Mouse (Mus musculus): Measurements from ENCODE around the gene Mlycd.

DNA sequence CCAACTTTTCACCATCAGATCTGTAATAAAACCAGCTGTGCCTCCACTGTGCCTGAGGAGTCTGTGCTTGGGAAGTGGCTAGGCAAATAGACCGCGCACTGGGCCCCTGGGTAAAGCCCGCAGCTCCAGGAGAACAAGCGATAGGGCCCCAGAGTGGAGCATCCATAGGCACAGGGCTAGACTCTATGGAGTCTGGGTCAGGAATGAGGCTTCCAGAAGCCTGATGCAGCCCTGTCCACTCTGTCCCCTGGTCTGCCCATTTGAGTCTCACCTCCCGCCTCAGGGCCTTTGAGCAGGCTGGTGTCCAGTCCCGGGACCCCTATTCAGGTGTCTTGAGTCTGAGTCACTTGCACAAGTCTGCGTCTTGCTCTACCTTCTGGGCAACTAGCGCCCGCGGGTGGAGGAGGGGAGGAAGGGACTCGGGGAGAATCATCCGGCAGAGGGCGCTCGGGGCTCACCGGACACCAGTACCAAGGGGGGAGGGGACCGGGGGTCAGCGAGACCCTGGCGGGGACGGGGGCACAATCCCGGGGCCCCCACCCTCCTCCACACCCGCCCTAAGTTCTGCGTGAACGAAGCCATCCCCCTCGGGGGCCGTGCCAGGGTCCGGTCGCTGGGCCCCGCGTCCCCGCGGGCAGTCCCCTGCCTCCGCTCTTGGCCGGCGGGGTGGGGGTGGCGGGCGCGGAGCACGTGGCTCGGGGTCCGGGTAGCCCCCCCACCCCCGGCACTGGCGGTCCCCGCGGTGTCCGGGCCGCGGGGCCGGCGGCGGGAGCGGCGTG is 51.7 kb downstream of the Mlycd start, which contains the start of gene Necab2:
- no peak for TF ChIP-seq HCFC1 (IDR thresholded peaks at IDR 0.05; ENCODE audit: borderline replicate concordance, insufficient read depth, low read length)
- TF ChIP-seq MAFK (IDR thresholded peaks at IDR 0.05; ENCODE audit: insufficient read depth, low read depth, low read length): no peak
